Mouse (Mus musculus) spleen, adult 2 months (tissue): ENCODE results near the gene Opa1. TPM values are rescaled to one million over a fixed set of nuclear protein-coding genes. Genes with fewer than 3 reads are reported as not detected.

Experiments
- DNase-seq, 2 experiments: peaks; one replicate each; pipeline versions ENCODE4 v3.0.0 to v3.0.0-alpha.2; 2012 to 2021; ENCODE audit warnings: low spot score in 2 of 2, low read depth in 1 of 2
- H3K27ac ChIP-seq: fragments of 200-500 bp; 2 replicates; pipeline ENCODE4 v1.5.1; 2012; ENCODE audit warnings: low read length, inconsistent platforms; ENCODE audit not compliant: insufficient read depth
- H3K27me3 ChIP-seq: fragments of 200-500 bp; 2 replicates; pipeline ENCODE4 v1.6.1; 2012; ENCODE audit warnings: mild to moderate bottlenecking, moderate library complexity, low read length, inconsistent platforms; ENCODE audit not compliant: control insufficient read depth, insufficient read depth
- H3K36me3 ChIP-seq: fragments of 200-500 bp; 2 replicates; pipeline ENCODE4 v1.6.1; 2012; ENCODE audit warnings: mild to moderate bottlenecking, low read length, inconsistent platforms; ENCODE audit not compliant: control insufficient read depth, insufficient read depth
- H3K4me1 ChIP-seq: fragments of 200-500 bp; 2 replicates; pipeline ENCODE4 v1.6.1; 2011; ENCODE audit warnings: inconsistent platforms; ENCODE audit not compliant: control insufficient read depth, insufficient read depth, insufficient read length
- H3K4me3 ChIP-seq: fragments of 200-500 bp; 2 replicates; pipeline ENCODE4 v1.5.1; 2011; ENCODE audit warnings: mild to moderate bottlenecking, inconsistent platforms; ENCODE audit not compliant: insufficient read depth, insufficient read length; ENCODE audit errors: extremely low read depth
- CTCF ChIP-seq: fragments of 200-500 bp; IDR thresholded peaks from 2 replicates; pipeline ENCODE4 v1.5.1; 2011; ENCODE audit warnings: mild to moderate bottlenecking, inconsistent platforms; ENCODE audit not compliant: insufficient read depth, insufficient read length, insufficient replicate concordance; ENCODE audit errors: extremely low read depth
- POLR2A ChIP-seq: fragments of 200-500 bp; IDR thresholded peaks from 2 replicates; pipeline ENCODE4 v1.6.1; 2011; ENCODE audit warnings: low read depth, low read length, inconsistent platforms
- WGBS: fragments of 180-500 bp; shearing (Covaris S2); methylation state at CpG from one replicate; pipeline ENCODE4 v1.1.7; 2018; 5-methylcytosine and 5-hydroxymethylcytosine counted together
- polyA plus RNA-seq: library from polyadenylated mRNA; depleted of rRNA; stranded (reverse); fragments of >200 nt; gene quantifications from 2 replicates; pipeline ENCODE4 v1.2.3, GENCODE M21; 2012

Gene Opa1
- polyA plus RNA-seq, 1 experiment, result 4.3 TPM

- WGBS, result 88% methylated on average over 5 of the region's 5 CpGs
- no peak for DNase-seq
- H3K4me1 ChIP-seq, result no peaks in the 10 kb centered on the region
- TF ChIP-seq POLR2A (no peak), CTCF (no peak)
- no peaks in the 10 kb centered on the region for H3K36me3 ChIP-seq
- H3K27me3 ChIP-seq, result no peaks in the 10 kb centered on the region
- no peak overlapping the region for H3K27ac ChIP-seq
- no peak overlapping the region for H3K4me3 ChIP-seq
Measured at GRCm38 (mm10) chr16:29559667-29560066, 19.5 kb upstream of the Opa1 start.

GRCm38 (mm10) chr16:29560454-29560853 lies 18.7 kb upstream of the Opa1 start:
- TF ChIP-seq POLR2A (no peak), CTCF (no peak)
- Histone ChIP-seq H3K36me3 (no peaks in the 10 kb centered on the region), H3K4me3 (no peak overlapping the region), H3K4me1 (no peaks in the 10 kb centered on the region), H3K27me3 (no peaks in the 10 kb centered on the region), H3K27ac (no peak overlapping the region)
- DNase-seq, result no peak
- 63% methylated on average over 10 of the region's 10 CpGs for WGBS

- Histone ChIP-seq H3K4me1 (no peaks in the 10 kb centered on the region), H3K36me3 (no peaks in the 10 kb centered on the region), H3K27me3 (no peaks in the 10 kb centered on the region), H3K27ac (no peak overlapping the region), H3K4me3 (no peak overlapping the region)
- WGBS, result 7% methylated on average over 7 of the region's 7 CpGs
- no peak for TF ChIP-seq POLR2A
- no peak for TF ChIP-seq CTCF
- DNase-seq, result no peak
Measured at GRCm38 (mm10) chr16:29560869-29561268, 18.3 kb upstream of the Opa1 start.

GRCm38 (mm10) chr16:29574013-29574412 lies 5.1 kb upstream of the Opa1 start:
- Histone ChIP-seq H3K27ac (no peak overlapping the region), H3K36me3 (no peaks in the 10 kb centered on the region), H3K4me1 (no peaks in the 10 kb centered on the region), H3K27me3 (0 out of 2 replicates have a peak, but pooled peaks cover 1% of the 10 kb centered on the region), H3K4me3 (no peak overlapping the region)
- TF ChIP-seq POLR2A (no peak), CTCF (no peak)
- DNase-seq, result no peak
- 3% methylated on average over 4 of the region's 4 CpGs for WGBS

GRCm38 (mm10) chr16:29575620-29576019 lies 3.5 kb upstream of the Opa1 start:
- WGBS, result 6% methylated on average over 5 of the region's 5 CpGs
- TF ChIP-seq CTCF (no peak), POLR2A (no peak)
- Histone ChIP-seq H3K36me3 (no peaks in the 10 kb centered on the region), H3K27ac (no peak overlapping the region), H3K4me1 (peaks cover 3% of the 10 kb centered on the region), H3K27me3 (0 out of 2 replicates have a peak, but pooled peaks cover 1% of the 10 kb centered on the region), H3K4me3 (no peak overlapping the region)
- DNase-seq, result no peak

GRCm38 (mm10) chr16:29579787-29580176 lies 648 bp downstream of the Opa1 start:
- H3K36me3 ChIP-seq, result no peaks in the 10 kb centered on the region
- H3K4me1 ChIP-seq, result peaks cover 3% of the 10 kb centered on the region
- 6% methylated on average over 12 of the region's 12 CpGs for WGBS
- H3K4me3 ChIP-seq, result peak overlapping the region; percentile 89
- H3K27ac ChIP-seq, result no peak overlapping the region
- TF ChIP-seq POLR2A (no peak), CTCF (no peak)
- H3K27me3 ChIP-seq, result no peaks in the 10 kb centered on the region
- DNase-seq, result no peak

- Histone ChIP-seq H3K27ac (no peak overlapping the region), H3K36me3 (peaks cover 26% of the 10 kb centered on the region), H3K4me3 (no peak overlapping the region), H3K4me1 (no peaks in the 10 kb centered on the region), H3K27me3 (no peaks in the 10 kb centered on the region)
- no peak for DNase-seq
- TF ChIP-seq POLR2A (no peak), CTCF (no peak)
- 91% methylated on average over 7 of the region's 7 CpGs for WGBS
Measured at GRCm38 (mm10) chr16:29592171-29592570, 13.0 kb downstream of the Opa1 start.
